In the genomic region with DNA sequence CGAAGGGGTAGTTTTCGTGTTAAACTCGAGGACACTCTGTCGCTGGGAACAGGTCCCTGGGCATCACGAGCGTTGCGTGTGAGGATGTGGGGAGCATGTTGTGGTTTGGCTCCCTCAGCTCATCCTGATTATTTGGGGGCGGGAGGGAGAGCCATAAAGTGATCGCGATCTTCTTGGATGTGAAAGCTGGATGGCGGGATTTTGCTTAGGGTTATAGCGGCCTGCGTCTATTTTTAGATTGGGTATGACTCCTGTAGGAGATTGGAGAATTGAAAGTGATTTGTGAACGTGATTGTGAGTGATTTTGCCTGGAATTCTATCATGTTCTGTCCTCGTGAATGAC, we compare ENCODE assay signal across 8 mouse cellular contexts. TPM values are rescaled to one million over a fixed set of nuclear protein-coding genes. Genes with fewer than 3 reads are reported as not detected.
DNase-seq lines count a peak whose midpoint lies in the region; ATAC-seq and TF ChIP-seq lines count a peak whose summit lies in the region.

No protein-coding gene starts in this region.

- no peak for DNase-seq in lung, adult 2 months
- DNase-seq in lung, postnatal 4 days = no peak
- peak; percentile 3 for DNase-seq in c-Kit-positive CD71-positive TER-119-positive erythroid progenitor cells, embryonic 14.5 days (ENCODE audit: low spot score)
- peak; percentile 55 for DNase-seq in hindbrain, postnatal 0 days (ENCODE audit: low spot score)
- DNase-seq in left cerebral cortex, postnatal 14 days (ENCODE audit: low spot score in 2 of 2) = no peak
- DNase-seq in ovary, adult 18-20 months (ENCODE audit: low spot score) = no peak

- no peak for TF ChIP-seq CTCF in lung, adult 2 months (IDR thresholded peaks at IDR 0.05; ENCODE audit: insufficient read depth, low read length)
- TF ChIP-seq CTCF in hindbrain, postnatal 0 days (IDR thresholded peaks at IDR 0.05; ENCODE audit: low read depth) = no peak

- TF ChIP-seq POLR2A in lung, adult 2 months (IDR thresholded peaks at IDR 0.05; ENCODE audit: borderline replicate concordance, extremely low read depth, low read depth, low read length) = no peak

- H3K27ac ChIP-seq in hindbrain, postnatal 0 days = peak overlapping the region; percentile 84
- H3K27ac ChIP-seq in neural tube, embryonic 14.5 days (ENCODE audit: low read depth, low read length) = peak overlapping the region; percentile 70

- H3K4me1 ChIP-seq in lung, adult 2 months (ENCODE audit: control insufficient read depth, insufficient read depth, low read length) = no peaks in the 10 kb centered on the region
- peaks cover 4% of the 10 kb centered on the region; the same call in 1 of the 2 replicates for H3K4me1 ChIP-seq in hindbrain, postnatal 0 days (ENCODE audit: insufficient read depth, low read length)
- no peaks in the 10 kb centered on the region for H3K4me1 ChIP-seq in neural tube, embryonic 14.5 days (ENCODE audit: control insufficient read depth, insufficient read depth, low read length)

- ATAC-seq in hindbrain, postnatal 0 days = no peak; the same call in none of the 2 replicates
- no peak; the same call in 1 of the 2 replicates for ATAC-seq in neural tube, embryonic 14.5 days (ENCODE audit: low read depth)
- no peak for ATAC-seq in erythroid progenitor cell, adult 5-6 weeks (replicated peaks; ENCODE audit: low FRiP score, poor library complexity, severe bottlenecking)

- peak overlapping the region; percentile 73 for H3K4me2 ChIP-seq in hindbrain, postnatal 0 days (ENCODE audit: low read depth, low read length)
- peak overlapping the region; percentile 72 for H3K4me2 ChIP-seq in neural tube, embryonic 14.5 days (ENCODE audit: low read depth, low read length)

- H3K27me3 ChIP-seq in hindbrain, postnatal 0 days (ENCODE audit: insufficient read depth, low read length) = no peaks in the 10 kb centered on the region
- no peaks in the 10 kb centered on the region for H3K27me3 ChIP-seq in neural tube, embryonic 14.5 days (ENCODE audit: control insufficient read depth, insufficient read depth, low read length)

- H3K36me3 ChIP-seq in hindbrain, postnatal 0 days (ENCODE audit: insufficient read depth, low read length) = peaks cover 3% of the 10 kb centered on the region; the same call in 1 of the 2 replicates
- H3K36me3 ChIP-seq in neural tube, embryonic 14.5 days (ENCODE audit: control insufficient read depth, insufficient read depth, low read length) = 0 out of 2 replicates have a peak, but pooled peaks cover 6% of the 10 kb centered on the region

- intact Hi-C loops in left cerebral cortex, postnatal 14 days (cut with DNase I) = no loop called here

- H3K4me3 ChIP-seq in lung, adult 2 months (replicated peaks; ENCODE audit: extremely low read depth, low read depth, low read length) = peak overlapping the region; percentile 68
- peak overlapping the region; percentile 78 for H3K4me3 ChIP-seq in hindbrain, postnatal 0 days (ENCODE audit: low read length)
- H3K4me3 ChIP-seq in neural tube, embryonic 14.5 days (ENCODE audit: low read depth, low read length) = peak overlapping the region; percentile 51

- H3K9me3 ChIP-seq in hindbrain, postnatal 0 days (ENCODE audit: low read length) = no peaks in the 10 kb centered on the region
- H3K9me3 ChIP-seq in neural tube, embryonic 14.5 days (ENCODE audit: control insufficient read depth, low read length) = no peaks in the 10 kb centered on the region

- H3K9ac ChIP-seq in hindbrain, postnatal 0 days (replicated peaks; ENCODE audit: low read length) = peak overlapping the region; percentile 78
- H3K9ac ChIP-seq in neural tube, embryonic 14.5 days (replicated peaks; ENCODE audit: low read depth, low read length) = peak overlapping the region; percentile 62

- under 1% methylated on average over 15 of the region's 15 CpGs for WGBS in lung, adult 2 months
- WGBS in hindbrain, postnatal 0 days = 3% methylated on average over 15 of the region's 15 CpGs
- 6% methylated on average over 15 of the region's 15 CpGs for WGBS in neural tube, embryonic 14.5 days

RNA-seq across cellular contexts. Expression of a gene that starts 0.4 kb away (rescaled TPM):
- polyA plus RNA-seq in lung, adult 2 months (2012; rRNA removed) = 0.88 and 1.8 TPM in 2 replicates
- 7.5 and 12.7 TPM in 2 replicates for total RNA-seq in hindbrain, postnatal 0 days (2014; rRNA removed)
- 11.9 and 13.2 TPM in 2 replicates for polyA plus RNA-seq in hindbrain, postnatal 0 days (2015; fragmentation: Nextera tagmentation; extraction: Ambion mirVana)
- 13.5 and 14.4 TPM in 2 replicates for polyA plus RNA-seq in neural tube, embryonic 14.5 days (2014; fragmentation: Nextera tagmentation; extraction: Ambion mirVana)
- 5.4 and 7.9 TPM in 2 replicates for total RNA-seq in erythroid progenitor cell, adult 5-6 weeks (2015; ENCODE audit: low replicate concordance)
- 4.0 and 6.0 TPM in 2 replicates for total RNA-seq in erythroid progenitor cell, adult 5-6 weeks (2017; ENCODE audit: low replicate concordance)
- total RNA-seq in left cerebral cortex, postnatal 14 days (2021) = 10 to 100 TPM; 29.8 to 35.3 TPM

RNA-seq across cellular contexts. Expression of a gene that starts 27.6 kb away (rescaled TPM):
- polyA plus RNA-seq in lung, adult 2 months (2012; rRNA removed) = 11.4 and 17.6 TPM in 2 replicates
- 26.8 and 27.4 TPM in 2 replicates for total RNA-seq in hindbrain, postnatal 0 days (2014; rRNA removed)
- polyA plus RNA-seq in hindbrain, postnatal 0 days (2015; fragmentation: Nextera tagmentation; extraction: Ambion mirVana) = 47.7 and 49.4 TPM in 2 replicates
- polyA plus RNA-seq in neural tube, embryonic 14.5 days (2014; fragmentation: Nextera tagmentation; extraction: Ambion mirVana) = 87.8 and 102 TPM in 2 replicates
- 16.2 and 26.8 TPM in 2 replicates for total RNA-seq in erythroid progenitor cell, adult 5-6 weeks (2015; ENCODE audit: low replicate concordance)
- 2.7 and 3.0 TPM in 2 replicates for total RNA-seq in erythroid progenitor cell, adult 5-6 weeks (2017; ENCODE audit: low replicate concordance)
- 10 to 100 TPM; 54.8 to 67.7 TPM for total RNA-seq in left cerebral cortex, postnatal 14 days (2021)

RNA-seq across cellular contexts. Expression of a gene that starts 31.8 kb away (rescaled TPM):
- 1.1 and 1.2 TPM in 2 replicates for polyA plus RNA-seq in lung, adult 2 months (2012; rRNA removed)
- 2.3 and 2.8 TPM in 2 replicates for total RNA-seq in hindbrain, postnatal 0 days (2014; rRNA removed)
- 13.7 and 15.5 TPM in 2 replicates for polyA plus RNA-seq in hindbrain, postnatal 0 days (2015; fragmentation: Nextera tagmentation; extraction: Ambion mirVana)
- polyA plus RNA-seq in neural tube, embryonic 14.5 days (2014; fragmentation: Nextera tagmentation; extraction: Ambion mirVana) = 13.8 and 17.1 TPM in 2 replicates
- total RNA-seq in erythroid progenitor cell, adult 5-6 weeks (2015; ENCODE audit: low replicate concordance) = 2.1 and 2.5 TPM in 2 replicates
- total RNA-seq in erythroid progenitor cell, adult 5-6 weeks (2017; ENCODE audit: low replicate concordance) = not detected in 2 replicates
- 1 to 10 TPM; 5.6 to 6.5 TPM for total RNA-seq in left cerebral cortex, postnatal 14 days (2021)

RNA-seq across cellular contexts. Expression of a gene that starts 31.9 kb away (rescaled TPM):
- polyA plus RNA-seq in lung, adult 2 months (2012; rRNA removed) = not detected in 2 replicates
- total RNA-seq in hindbrain, postnatal 0 days (2014; rRNA removed) = not detected in 2 replicates
- 1.6 and 2.5 TPM in 2 replicates for polyA plus RNA-seq in hindbrain, postnatal 0 days (2015; fragmentation: Nextera tagmentation; extraction: Ambion mirVana)
- polyA plus RNA-seq in neural tube, embryonic 14.5 days (2014; fragmentation: Nextera tagmentation; extraction: Ambion mirVana) = 2.1 and 4.3 TPM in 2 replicates
- total RNA-seq in erythroid progenitor cell, adult 5-6 weeks (2015; ENCODE audit: low replicate concordance) = not detected in 2 replicates
- total RNA-seq in erythroid progenitor cell, adult 5-6 weeks (2017; ENCODE audit: low replicate concordance) = not detected in 2 replicates
- total RNA-seq in left cerebral cortex, postnatal 14 days (2021) = under 1 TPM in 1 of 2 experiments, not detected in 1; 0.59 TPM

RNA-seq across cellular contexts. Expression of a gene that starts 47.4 kb away (rescaled TPM):
- 9.5 and 14.8 TPM in 2 replicates for polyA plus RNA-seq in lung, adult 2 months (2012; rRNA removed)
- total RNA-seq in hindbrain, postnatal 0 days (2014; rRNA removed) = 40.6 and 46.4 TPM in 2 replicates
- polyA plus RNA-seq in hindbrain, postnatal 0 days (2015; fragmentation: Nextera tagmentation; extraction: Ambion mirVana) = 10.0 and 10.2 TPM in 2 replicates
- polyA plus RNA-seq in neural tube, embryonic 14.5 days (2014; fragmentation: Nextera tagmentation; extraction: Ambion mirVana) = 9.9 and 17.6 TPM in 2 replicates
- 21.3 and 48.2 TPM in 2 replicates for total RNA-seq in erythroid progenitor cell, adult 5-6 weeks (2015; ENCODE audit: low replicate concordance)
- 33.2 and 35.6 TPM in 2 replicates for total RNA-seq in erythroid progenitor cell, adult 5-6 weeks (2017; ENCODE audit: low replicate concordance)
- total RNA-seq in left cerebral cortex, postnatal 14 days (2021) = 10 to 100 TPM; 45.7 to 47.1 TPM

Comparison
In these comparisons a context has a peak if more than half of its experiments do, and no peak if none do; other contexts are left out.
1. DNase-seq: peak in c-Kit-positive CD71-positive TER-119-positive erythroid progenitor cells, embryonic 14.5 days (single experiment) and hindbrain, postnatal 0 days (single experiment); none in lung, adult 2 months (single experiment), lung, postnatal 4 days (0 of 2), left cerebral cortex, postnatal 14 days (0 of 2) and ovary, adult 18-20 months (single experiment).
2. Peak in every context shown above with its lines, with median percentiles within 50 percentile points of each other: H3K4me3 ChIP-seq.